Mouse (Mus musculus) WW6 (cell line): ENCODE measurements around the gene Gfra1.

Experiments
- DNase-seq: peaks from one replicate; pipeline ENCODE4 v3.0.0-alpha.2; 2013; ENCODE audit warnings: low read depth, low spot score

Gfra1 gene

DNA sequence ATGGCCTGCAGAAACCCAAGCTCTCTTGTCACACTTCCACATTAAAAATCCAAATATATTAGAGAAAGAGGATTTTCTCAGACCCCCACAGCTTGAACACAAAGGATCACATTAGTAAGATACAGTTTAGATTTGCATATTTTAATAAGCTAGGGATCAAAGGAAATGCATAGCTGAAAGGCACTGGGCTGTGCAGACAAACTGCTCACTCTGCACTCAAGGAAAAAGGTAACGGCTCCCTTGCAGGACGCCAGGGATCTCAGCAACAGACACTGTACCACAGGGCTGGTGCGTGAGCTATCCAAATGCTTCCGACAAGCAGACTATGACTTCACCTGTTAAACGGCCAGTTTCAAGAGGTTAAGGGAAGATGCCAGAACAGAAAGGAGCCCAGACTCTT is 127.7 kb downstream of the Gfra1 start:
- DNase-seq: no peak

DNA sequence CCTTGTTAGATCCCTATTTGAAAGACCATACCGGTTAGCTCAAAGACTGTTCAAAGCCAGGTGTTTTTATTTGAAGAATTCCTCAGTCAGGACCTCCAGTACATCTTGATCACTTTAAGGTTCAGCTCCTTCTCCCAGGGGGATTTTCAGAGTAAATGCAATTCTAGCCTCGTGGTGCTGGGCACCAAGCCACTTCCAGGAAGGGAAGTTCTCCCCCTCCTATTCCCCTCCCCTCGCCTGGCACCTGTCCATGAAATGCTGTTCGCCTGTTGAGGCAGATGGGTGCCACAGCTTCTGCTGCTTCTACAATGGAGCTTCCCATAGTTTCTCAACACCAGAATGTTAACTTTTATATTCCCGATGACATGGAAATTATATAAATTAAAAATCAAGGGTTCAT is 139.2 kb downstream of the Gfra1 start:
- no peak for DNase-seq

DNA sequence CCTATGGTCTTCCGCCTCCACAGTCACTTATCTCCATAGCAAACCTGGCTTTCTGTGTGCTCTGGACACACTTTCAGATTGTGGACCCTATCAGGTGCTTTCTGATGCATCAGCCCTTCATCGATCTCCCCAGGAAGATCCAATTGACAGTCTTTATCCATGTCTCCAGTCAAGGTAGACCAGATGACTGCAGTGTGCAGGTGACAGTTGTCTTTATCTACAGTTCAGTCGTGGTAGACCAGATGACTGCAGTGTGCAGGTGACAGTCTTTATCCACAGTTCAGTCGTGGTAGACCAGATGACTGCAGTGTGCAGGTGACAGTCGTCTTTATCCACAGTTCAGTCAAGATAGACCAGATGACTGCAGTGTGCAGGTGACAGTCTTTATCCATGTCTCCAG is 140.0 kb downstream of the Gfra1 start:
- no peak for DNase-seq

DNA sequence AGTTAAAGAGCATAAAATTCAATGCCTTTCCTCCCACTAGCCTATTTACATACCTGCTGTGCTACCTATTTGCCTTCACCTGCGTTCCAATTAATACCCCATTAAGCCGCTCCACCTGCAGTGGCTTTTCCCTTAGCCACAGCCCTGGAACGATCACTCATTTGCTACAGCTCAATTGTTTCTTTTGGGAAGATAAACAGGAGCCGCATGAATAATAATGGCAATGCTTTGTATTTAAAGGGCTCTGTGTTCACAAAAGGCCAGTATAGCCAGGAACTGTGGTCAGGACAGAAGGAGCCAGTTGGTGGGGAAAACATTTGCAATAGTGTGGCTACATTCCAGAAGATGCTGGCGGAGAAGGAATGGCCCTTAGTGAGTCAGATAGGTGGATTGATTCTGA is 141.1 kb downstream of the Gfra1 start:
- no peak for DNase-seq

DNA sequence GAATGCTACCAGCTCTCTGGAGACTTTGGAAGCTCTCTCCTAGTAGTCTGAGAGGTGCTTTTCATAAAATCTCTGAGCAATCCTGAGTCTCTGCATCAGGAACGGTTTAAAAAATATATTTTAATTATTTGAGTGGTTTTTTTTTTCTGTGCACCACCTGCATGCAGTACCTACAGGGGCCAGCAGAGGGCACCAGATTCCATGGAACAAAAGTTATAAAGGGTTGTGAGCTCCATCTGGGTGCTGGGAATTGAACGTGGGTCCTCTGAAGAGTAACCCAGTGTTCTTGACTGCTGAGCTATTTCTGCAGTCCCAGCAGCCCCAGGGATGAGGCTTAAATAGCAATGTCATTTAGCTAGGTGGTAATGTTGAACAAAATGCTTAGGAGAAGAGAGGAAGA is 141.9 kb downstream of the Gfra1 start:
- no peak for DNase-seq

DNA sequence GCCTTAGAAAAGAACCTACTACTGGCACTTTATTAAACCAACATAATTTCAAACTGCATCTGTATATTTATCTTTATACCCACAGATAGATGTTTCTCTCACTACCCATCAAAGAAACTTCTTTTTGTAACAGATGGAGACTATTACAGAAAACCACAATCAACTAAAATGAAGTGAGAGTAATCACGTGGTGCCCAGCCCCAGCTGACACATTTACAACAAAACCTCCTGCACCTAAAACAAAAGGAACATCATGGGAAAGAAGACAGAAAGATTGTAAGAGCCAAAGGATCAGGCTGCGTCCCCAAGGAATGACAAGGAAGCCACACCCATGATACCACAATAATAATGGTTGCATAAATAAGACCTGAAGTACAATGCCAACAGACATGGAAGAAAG is 143.2 kb downstream of the Gfra1 start:
- DNase-seq: no peak

DNA sequence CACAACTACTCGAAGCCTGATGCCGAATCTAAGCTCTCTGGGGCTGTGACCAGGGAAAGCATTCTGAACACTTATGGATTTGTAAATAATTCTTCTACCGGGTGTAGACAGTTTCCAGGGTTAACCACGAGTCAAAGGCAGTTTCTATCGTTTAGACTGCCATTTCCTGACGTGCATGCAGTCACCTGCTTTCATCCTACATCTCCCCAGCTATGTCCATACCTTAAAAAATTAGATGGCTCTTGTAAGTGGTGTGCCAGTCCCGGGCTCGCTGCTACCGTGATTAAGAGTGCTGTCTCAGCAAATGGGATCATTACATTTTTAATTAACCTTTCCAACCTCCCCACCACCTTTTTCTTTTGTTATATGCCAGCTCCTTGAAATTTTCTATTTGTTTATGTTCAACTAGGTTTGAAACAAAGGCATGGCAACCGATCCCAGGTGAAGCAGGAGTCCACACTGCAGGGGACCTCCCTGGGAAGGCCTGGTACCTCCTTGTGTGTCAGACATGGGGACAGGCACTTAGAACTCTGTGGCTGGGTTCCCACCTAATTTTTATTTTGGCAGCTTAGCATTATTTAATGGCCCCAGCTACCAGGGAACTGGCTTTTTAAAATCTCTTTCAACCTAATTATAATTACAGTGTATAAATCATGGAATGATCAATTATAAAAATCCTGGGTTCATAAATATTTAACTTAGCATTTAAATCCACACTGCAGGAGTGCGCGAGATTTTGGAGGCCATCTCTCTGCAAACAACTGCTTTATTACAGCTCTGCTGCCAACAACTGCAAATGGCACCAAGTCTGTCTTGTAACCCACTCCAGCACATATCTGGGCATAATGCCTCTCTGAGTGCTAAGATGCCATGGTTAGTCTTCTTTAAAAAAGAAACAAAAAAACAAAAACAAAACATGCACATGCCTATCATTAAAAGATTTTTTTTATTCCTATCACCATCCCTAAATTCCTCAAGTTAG is 145.1 kb downstream of the Gfra1 start:
- no peak for DNase-seq

DNA sequence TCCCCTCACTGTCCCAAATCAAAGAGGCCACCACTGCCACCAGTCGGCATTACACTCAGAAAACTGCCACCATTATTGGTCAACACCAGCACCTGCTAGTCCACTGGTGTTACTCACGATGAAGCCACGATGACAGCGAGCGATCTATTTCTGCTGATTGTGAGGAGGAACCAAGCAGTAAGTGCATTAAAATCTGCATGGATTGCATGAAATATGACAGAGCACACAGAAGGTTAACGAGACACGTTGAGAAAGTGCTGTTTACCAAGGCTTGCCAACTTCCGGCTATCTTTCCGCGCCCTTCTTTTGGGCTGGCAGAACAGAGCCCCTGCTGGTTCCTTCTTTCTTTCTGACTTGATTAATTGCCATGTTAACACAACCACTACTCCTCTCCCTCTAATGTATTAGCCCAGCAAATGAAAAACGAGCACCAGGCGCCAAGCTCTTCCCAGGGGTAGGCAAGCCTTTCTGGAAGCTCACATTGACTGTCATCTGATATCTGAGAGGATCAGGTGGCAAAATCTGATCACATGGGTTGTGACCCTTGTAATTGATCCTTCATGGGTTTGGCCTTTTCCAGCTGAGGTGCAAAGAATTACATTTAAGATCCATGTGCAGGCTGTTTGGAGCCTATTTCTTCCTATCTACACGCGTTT is 146.0 kb downstream of the Gfra1 start:
- no peak for DNase-seq

DNA sequence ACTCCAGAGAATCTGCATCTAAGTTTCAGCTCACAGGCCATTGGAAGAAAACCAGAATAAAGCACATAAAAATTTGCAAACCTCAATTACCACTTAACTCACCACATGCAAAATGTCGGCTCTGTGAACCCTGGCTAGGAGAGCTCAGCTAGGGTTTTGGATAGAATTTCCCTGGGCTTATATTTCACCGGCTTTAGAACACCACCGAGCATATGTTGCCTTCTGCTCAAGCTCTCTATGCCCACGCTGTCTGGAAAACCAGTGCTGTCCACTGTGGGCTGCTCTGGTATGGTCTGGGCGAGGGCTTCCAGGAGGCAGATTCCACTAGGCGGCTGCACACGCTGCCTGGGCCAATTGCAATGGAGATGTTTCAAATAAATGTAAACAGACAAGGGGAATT is 154.6 kb downstream of the Gfra1 start:
- DNase-seq: no peak

DNA sequence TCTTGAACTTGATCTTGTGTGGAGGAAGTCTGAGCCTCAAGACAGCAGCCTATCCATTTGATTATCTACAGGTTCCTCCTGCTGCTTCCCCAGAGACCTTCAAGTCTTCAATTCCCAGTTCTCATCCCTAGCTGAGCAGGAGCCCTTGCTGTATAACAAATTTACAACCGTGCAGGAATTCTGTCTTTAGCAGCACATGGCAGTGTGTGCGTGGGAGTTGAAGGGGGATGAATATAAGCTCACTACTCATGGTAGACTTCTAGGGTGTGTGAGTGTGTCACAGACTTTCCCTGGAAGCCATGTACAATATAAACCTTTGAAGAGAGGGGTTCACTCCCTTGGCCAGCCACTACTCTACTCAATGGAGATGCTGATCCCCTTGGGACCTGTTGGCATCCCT is 157.8 kb downstream of the Gfra1 start:
- no peak for DNase-seq

DNA sequence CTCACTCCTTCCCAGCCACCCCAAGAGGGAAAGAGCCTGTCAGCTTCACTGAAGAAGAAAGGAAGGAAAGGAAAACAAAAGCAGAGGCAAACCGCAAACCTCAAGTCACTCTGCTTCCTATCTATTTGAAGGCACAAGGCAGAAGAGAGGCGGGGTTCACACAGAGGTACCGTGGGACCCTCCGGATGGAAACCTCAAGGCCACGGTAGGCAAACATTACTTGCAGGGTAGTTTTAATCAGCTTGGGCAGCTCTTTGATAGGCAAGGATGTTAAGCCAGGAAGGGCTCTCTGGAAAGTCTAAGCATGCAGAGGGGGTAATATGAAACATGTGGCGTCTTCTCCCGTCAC is 158.9 kb downstream of the Gfra1 start:
- DNase-seq: no peak

DNA sequence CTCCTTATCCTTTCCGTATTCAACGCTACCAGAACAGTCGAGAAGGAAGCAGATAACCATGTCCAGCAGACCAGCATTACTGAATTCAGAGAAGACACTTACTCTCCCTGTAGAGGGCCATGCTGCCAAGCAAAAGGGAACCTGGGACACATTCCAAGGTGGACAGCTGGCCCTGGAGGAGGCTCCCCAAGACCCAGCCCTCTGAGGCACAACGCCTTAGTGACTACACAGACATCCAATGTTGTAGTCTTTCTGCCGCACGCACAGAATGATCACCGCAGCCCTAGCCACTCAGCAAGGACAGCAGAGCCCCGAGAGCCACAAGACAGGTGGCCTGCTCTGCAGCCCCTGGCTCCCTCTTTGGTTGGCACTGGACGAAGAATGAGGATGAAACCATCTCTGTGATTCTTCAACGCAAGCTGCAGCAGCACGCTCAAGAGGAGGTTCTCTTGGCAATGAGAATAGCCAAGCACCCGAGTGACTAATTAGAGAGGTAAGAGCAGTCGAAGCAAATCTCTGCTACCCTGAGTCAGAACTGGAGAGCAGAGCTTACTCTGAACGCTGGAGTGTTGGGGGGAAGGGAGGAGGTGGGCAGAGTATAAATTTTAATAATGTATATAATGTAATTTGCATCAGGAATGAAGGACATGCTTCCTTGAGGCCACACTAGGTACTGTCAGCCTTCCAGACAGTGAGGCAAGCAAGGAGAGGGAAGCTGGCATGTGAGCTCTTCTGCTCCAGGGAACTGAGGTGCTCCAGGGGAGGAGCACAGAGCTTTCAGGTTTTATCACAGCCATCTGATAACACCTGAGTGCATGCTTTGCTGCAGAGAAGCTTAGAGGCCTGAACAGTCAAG is 159.5 kb downstream of the Gfra1 start:
- no peak for DNase-seq

DNA sequence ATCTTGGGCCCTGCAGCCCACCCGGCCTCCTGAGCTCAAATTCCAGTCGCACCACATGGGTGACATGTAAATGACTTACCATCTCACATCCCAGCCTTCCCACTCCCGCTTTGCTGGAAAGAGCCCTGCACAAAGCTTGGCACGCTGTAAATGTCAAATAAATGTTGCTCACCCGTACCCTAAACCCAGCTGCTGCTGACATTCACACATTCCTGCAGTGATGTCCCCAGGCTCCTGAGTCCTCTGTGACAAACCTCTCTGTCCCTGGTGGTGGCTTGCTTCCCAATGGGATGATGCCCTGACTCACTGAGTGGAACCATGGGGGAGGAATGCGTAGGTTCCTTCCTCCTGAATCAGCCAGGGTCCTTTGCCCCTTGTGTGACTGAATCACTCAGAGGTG is 167.6 kb downstream of the Gfra1 start:
- DNase-seq: no peak

DNA sequence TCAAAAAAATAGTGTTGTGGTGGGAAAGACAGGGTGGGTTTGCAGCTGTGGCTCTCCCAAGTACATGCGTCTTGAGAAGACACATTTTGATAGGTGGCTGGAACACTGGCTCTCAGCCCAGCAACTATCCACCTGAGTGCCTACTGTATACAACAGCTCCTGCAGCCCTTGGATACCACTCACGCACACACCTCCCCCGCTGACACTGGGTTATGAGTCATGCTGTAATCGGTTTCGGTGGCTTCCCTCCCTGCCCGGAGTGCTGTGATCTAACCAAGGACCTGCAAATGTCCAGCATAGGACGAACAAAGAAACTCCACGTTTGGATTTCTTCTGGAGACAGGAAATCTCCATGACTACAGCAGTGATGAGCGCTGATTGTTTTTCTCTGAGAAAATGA is 180.4 kb downstream of the Gfra1 start:
- no peak for DNase-seq

DNA sequence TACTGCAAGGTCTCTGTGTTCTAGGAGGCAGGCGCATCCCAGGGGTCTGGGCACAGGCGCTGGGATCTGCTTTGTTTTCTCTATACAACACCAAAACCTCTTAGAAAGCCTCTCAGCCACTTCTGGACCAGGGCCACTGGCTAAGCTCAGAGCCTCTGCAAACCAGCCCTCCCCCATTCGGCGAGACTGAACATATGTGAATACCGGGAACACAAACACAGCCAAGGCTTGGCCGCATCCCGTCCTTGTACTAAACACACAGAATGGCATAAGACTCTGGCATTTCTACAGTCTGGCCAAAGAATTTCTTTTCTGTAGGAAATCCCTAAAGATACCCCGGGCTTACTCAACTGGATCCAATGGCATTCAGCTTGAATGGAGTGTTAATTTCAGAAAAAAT is 183.9 kb downstream of the Gfra1 start:
- DNase-seq: no peak

DNA sequence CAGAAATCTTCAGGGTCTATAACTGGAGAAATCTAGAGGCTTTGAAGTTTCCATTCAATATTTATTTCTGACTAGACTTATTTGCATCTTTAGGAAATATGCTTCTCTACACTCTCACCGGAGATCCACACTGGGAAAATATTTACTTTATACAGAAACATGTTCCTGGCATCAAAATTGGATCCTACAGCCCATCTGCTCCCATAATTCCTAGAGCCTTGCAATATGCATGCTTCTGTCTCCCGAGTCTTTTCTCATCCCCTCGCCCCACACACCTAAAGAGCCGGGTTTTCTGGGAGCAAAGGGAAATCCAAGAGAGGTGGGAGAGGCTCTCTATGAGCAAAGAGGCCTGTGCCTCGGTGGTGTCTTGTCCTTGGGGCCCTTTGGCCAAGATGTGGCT is 184.9 kb downstream of the Gfra1 start:
- no peak for DNase-seq

DNA sequence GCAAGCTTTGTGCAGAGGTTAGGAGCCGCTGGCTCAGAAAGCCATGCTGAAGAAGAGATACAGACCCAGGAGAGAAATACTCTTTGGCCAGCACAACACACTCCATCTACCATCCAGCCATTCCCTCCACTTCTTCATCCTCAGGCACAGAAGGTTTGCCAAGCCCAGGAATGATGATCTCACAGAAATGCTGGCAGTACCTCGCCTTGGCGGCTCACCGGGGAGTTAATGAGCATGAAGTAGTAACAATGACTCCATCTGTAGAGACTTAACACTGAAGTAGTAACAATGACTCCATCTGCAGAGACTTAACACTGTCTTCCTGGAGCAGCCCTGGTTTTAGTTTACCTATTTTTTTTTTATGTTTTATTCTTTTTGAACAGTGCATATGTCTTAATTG is 187.2 kb downstream of the Gfra1 start:
- no peak for DNase-seq

DNA sequence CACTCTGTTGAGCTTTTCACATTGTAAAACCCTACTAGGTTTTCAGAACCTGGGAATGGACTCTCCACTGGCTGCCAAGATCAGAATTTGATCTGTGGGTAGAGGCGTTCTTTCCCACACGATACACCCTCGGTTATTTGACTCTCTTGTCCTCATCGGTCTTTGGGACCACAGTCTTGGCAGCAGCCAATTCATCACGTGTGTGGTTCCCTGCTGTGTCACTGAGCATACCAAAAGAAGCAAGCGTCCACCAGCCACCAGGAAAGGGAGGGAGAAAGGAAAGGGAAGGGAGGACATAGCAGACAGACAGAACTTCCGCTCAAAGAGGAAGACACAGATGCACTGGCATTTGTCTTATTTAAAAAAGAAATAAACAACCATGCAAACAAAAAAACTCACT is 189.1 kb downstream of the Gfra1 start:
- DNase-seq: no peak

DNA sequence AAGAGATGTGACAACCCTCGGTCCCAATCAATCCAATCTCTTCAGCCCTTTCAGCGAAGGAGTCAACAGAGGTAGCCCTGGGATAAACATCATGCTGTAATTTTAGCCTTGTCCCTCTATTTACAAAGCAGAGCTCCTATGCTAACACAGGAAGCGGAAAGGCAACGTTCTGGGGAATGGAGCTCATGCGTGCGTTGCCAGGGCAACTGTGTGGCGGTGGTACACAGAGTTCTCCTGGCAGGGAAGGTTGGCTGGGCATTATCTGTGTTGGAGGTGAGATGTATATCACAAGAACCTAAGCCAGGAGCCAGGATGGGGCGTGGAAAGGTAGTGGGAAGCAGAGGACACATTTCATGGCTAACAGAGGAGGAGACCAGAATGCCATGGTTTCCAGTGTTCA is 194.8 kb downstream of the Gfra1 start:
- DNase-seq: no peak

DNA sequence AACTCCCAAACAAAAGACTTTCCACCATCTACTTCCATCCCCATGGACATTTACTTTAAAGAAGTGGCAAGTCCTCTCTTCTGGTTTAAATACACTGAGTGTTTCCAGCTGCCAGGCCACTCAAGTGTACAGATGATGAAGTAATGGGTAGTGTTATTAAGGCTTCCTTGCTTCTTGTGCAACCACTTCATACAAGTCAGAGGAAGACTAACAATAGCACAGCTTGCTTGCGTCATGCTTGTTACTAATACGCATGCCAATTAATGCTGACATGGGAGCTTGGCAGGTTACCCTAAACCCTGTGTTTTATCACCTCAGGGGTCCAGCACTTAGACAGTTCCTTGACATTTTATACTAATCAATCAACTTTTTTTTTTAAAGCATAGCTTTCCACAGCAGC is 196.5 kb downstream of the Gfra1 start:
- DNase-seq: no peak

DNA sequence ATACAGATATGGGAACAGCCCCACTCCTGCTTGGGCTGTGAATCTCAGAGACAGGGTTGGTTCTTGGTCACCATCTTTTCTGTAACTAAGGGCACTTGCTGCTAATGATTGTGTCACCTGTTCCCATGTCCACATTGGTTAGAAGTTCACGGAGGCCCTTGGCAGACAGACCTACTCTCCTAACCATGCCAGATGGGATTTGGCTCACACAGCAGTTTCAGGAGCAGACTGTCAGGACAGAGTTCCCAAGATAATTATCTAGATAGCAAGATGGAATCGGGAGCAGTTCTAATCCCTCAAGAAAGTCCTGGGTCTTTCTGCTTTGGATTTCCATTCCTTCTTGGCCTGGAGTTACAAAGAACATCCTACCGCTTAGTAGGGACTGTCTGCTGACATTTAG is 199.2 kb downstream of the Gfra1 start:
- DNase-seq: no peak

DNA sequence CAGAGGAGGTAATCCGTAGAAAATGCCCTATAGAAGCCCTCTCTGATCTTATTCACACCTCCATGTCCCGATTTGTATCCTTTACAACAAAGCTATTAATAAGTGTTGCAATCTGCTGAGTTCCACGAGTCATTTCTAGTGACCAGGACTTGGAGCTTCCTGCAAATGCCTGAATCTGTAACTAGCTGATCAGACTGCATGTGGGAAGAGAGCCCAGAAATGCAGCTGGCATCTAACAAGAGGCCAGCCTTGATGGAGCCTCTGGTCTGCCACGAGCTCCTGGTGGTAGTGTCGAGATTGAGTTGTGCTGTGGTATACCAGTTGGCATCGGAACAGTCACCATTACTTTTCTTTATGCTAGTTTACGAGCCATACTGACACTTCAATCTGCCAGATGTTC is 200.3 kb downstream of the Gfra1 start:
- DNase-seq: no peak
